Mouse (Mus musculus) midbrain, embryonic 15.5 days (tissue): Measurements from ENCODE around the gene Cln3. TPM values are rescaled to one million over a fixed set of nuclear protein-coding genes. Genes with fewer than 3 reads are reported as not detected.
A peak's percentile ranks its signal among the peaks of the same experiment; 100 is the strongest.

ENCODE experiments used
- ATAC-seq: fragments of 200-750 bp; cut with Nextera tagmentation; replicated peaks from 2 replicates; pipeline ENCODE4 v1.8.0; 2017; ENCODE audit warnings: moderate TSS enrichment
- H3K27ac ChIP-seq: fragments of 300-500 bp; sonication (generic); 2 replicates; pipeline ENCODE4 v1.5.1; 2015; ENCODE audit warnings: mild to moderate bottlenecking, inconsistent platforms
- H3K27me3 ChIP-seq: fragments of 300-500 bp; sonication (generic); replicated peaks from 2 replicates; pipeline ENCODE4 v1.6.1; 2015; ENCODE audit warnings: inconsistent platforms
- H3K36me3 ChIP-seq: fragments of 300-500 bp; sonication (generic); replicated peaks from 2 replicates; pipeline ENCODE4 v1.6.1; 2015; ENCODE audit warnings: inconsistent platforms
- H3K4me1 ChIP-seq: fragments of 300-500 bp; sonication (generic); 2 replicates; pipeline ENCODE4 v1.6.1; 2015; ENCODE audit warnings: inconsistent platforms
- H3K4me2 ChIP-seq: fragments of 300-500 bp; sonication (generic); 2 replicates; pipeline ENCODE4 v1.6.1; 2015; ENCODE audit warnings: inconsistent platforms, mild to moderate bottlenecking, moderate library complexity
- H3K4me3 ChIP-seq: fragments of 300-500 bp; sonication (generic); 2 replicates; pipeline ENCODE4 v1.5.1; 2015; ENCODE audit warnings: mild to moderate bottlenecking, inconsistent platforms
- H3K9ac ChIP-seq: fragments of 300-500 bp; sonication (generic); 2 replicates; pipeline ENCODE4 v1.6.1; 2015; ENCODE audit warnings: mild to moderate bottlenecking, inconsistent platforms
- H3K9me3 ChIP-seq: fragments of 300-500 bp; sonication (generic); 2 replicates; pipeline ENCODE4 v1.6.1; 2016; ENCODE audit warnings: inconsistent platforms
- WGBS: fragments of 180-500 bp; shearing (Covaris S2); methylation state at CpG from one replicate; pipeline ENCODE4 v1.1.7; 2015; ENCODE audit warnings: mixed read lengths; 5-methylcytosine and 5-hydroxymethylcytosine counted together
- polyA plus RNA-seq: library from polyadenylated mRNA; unstranded; fragments of >200 nt; fragmentation: Nextera tagmentation; extraction: Ambion mirVana; gene quantifications from 2 replicates; pipeline ENCODE4 v1.2.1, GENCODE M21; 2015

Gene Cln3
- polyA plus RNA-seq, 1 experiment from 2014 or later, result 35.6 TPM

GRCm38 (mm10) chr7:126616707-126617106 lies 31.1 kb upstream of the Cln3 start:
- H3K27ac ChIP-seq, result no peak overlapping the region
- no peak overlapping the region for H3K4me3 ChIP-seq
- no peaks in the 10 kb centered on the region for H3K27me3 ChIP-seq
- no peaks in the 10 kb centered on the region for H3K36me3 ChIP-seq
- WGBS, result 71% methylated on average over 3 of the region's 3 CpGs
- H3K9me3 ChIP-seq, result no peaks in the 10 kb centered on the region
- no peak overlapping the region for H3K9ac ChIP-seq
- no peak for ATAC-seq
- H3K4me2 ChIP-seq, result no peak overlapping the region
- no peaks in the 10 kb centered on the region for H3K4me1 ChIP-seq

GRCm38 (mm10) chr7:126612736-126613135 lies 27.1 kb upstream of the Cln3 start:
- Histone ChIP-seq H3K27ac (no peak overlapping the region), H3K9ac (no peak overlapping the region), H3K4me2 (no peak overlapping the region), H3K36me3 (no peaks in the 10 kb centered on the region), H3K27me3 (no peaks in the 10 kb centered on the region), H3K4me3 (no peak overlapping the region), H3K4me1 (no peaks in the 10 kb centered on the region), H3K9me3 (no peaks in the 10 kb centered on the region)
- no peak for ATAC-seq
- WGBS, result 80% methylated on average over 3 of the region's 3 CpGs

- no peaks in the 10 kb centered on the region for H3K36me3 ChIP-seq
- H3K4me3 ChIP-seq, result no peak overlapping the region
- no peak overlapping the region for H3K27ac ChIP-seq
- no peaks in the 10 kb centered on the region for H3K9me3 ChIP-seq
- H3K9ac ChIP-seq, result no peak overlapping the region
- H3K4me2 ChIP-seq, result no peak overlapping the region
- WGBS, result 75% methylated on average over 5 of the region's 5 CpGs
- H3K27me3 ChIP-seq, result no peaks in the 10 kb centered on the region
- no peak for ATAC-seq
- no peaks in the 10 kb centered on the region for H3K4me1 ChIP-seq
Measured at GRCm38 (mm10) chr7:126607796-126608195, 22.2 kb upstream of the Cln3 start.

GRCm38 (mm10) chr7:126607064-126607463 lies 21.4 kb upstream of the Cln3 start:
- H3K4me3 ChIP-seq, result no peak overlapping the region
- H3K4me1 ChIP-seq, result no peaks in the 10 kb centered on the region
- H3K9ac ChIP-seq, result no peak overlapping the region
- no peak overlapping the region for H3K27ac ChIP-seq
- WGBS, result 80% methylated on average over 3 of the region's 3 CpGs
- no peaks in the 10 kb centered on the region for H3K36me3 ChIP-seq
- H3K4me2 ChIP-seq, result no peak overlapping the region
- no peaks in the 10 kb centered on the region for H3K9me3 ChIP-seq
- ATAC-seq, result no peak
- H3K27me3 ChIP-seq, result no peaks in the 10 kb centered on the region

GRCm38 (mm10) chr7:126606611-126607010 lies 21.0 kb upstream of the Cln3 start:
- no peaks in the 10 kb centered on the region for H3K9me3 ChIP-seq
- H3K27ac ChIP-seq, result no peak overlapping the region
- H3K27me3 ChIP-seq, result no peaks in the 10 kb centered on the region
- no peaks in the 10 kb centered on the region for H3K4me1 ChIP-seq
- no peak overlapping the region for H3K4me3 ChIP-seq
- WGBS, result 90% methylated on average over 5 of the region's 5 CpGs
- H3K9ac ChIP-seq, result no peak overlapping the region
- H3K4me2 ChIP-seq, result no peak overlapping the region
- H3K36me3 ChIP-seq, result no peaks in the 10 kb centered on the region
- ATAC-seq, result no peak

- Histone ChIP-seq H3K27ac (no peak overlapping the region), H3K9ac (no peak overlapping the region), H3K36me3 (no peaks in the 10 kb centered on the region), H3K4me1 (no peaks in the 10 kb centered on the region), H3K27me3 (no peaks in the 10 kb centered on the region), H3K4me2 (no peak overlapping the region), H3K4me3 (no peak overlapping the region), H3K9me3 (no peaks in the 10 kb centered on the region)
- WGBS, result 90% methylated on average over 3 of the region's 3 CpGs
- ATAC-seq, result no peak
Measured at GRCm38 (mm10) chr7:126602650-126603049, 17.0 kb upstream of the Cln3 start.

- Histone ChIP-seq H3K9ac (no peak overlapping the region), H3K9me3 (no peaks in the 10 kb centered on the region), H3K4me2 (no peak overlapping the region), H3K27me3 (no peaks in the 10 kb centered on the region), H3K4me1 (no peaks in the 10 kb centered on the region), H3K36me3 (no peaks in the 10 kb centered on the region), H3K27ac (no peak overlapping the region), H3K4me3 (no peak overlapping the region)
- no peak for ATAC-seq
- WGBS, result 42% methylated on average over 5 of the region's 5 CpGs
Measured at GRCm38 (mm10) chr7:126601896-126602295, 16.3 kb upstream of the Cln3 start.

- H3K36me3 ChIP-seq, result no peaks in the 10 kb centered on the region
- H3K4me1 ChIP-seq, result no peaks in the 10 kb centered on the region
- no peak overlapping the region for H3K4me2 ChIP-seq
- H3K4me3 ChIP-seq, result no peak overlapping the region
- H3K27me3 ChIP-seq, result no peaks in the 10 kb centered on the region; the same call in 1 of the 2 replicates
- H3K9me3 ChIP-seq, result no peaks in the 10 kb centered on the region
- 87% methylated on average over 6 of the region's 6 CpGs for WGBS
- H3K27ac ChIP-seq, result no peak overlapping the region
- ATAC-seq, result no peak
- H3K9ac ChIP-seq, result no peak overlapping the region
Measured at GRCm38 (mm10) chr7:126598919-126599318, 13.3 kb upstream of the Cln3 start.

GRCm38 (mm10) chr7:126596414-126596813 lies 10.8 kb upstream of the Cln3 start:
- 62% methylated on average over 6 of the region's 6 CpGs for WGBS
- no peaks in the 10 kb centered on the region for H3K9me3 ChIP-seq
- H3K4me1 ChIP-seq, result no peaks in the 10 kb centered on the region
- ATAC-seq, result no peak
- H3K9ac ChIP-seq, result no peak overlapping the region
- no peak overlapping the region for H3K27ac ChIP-seq
- no peak overlapping the region for H3K4me2 ChIP-seq
- no peaks in the 10 kb centered on the region for H3K36me3 ChIP-seq
- H3K4me3 ChIP-seq, result no peak overlapping the region
- H3K27me3 ChIP-seq, result no peaks in the 10 kb centered on the region; the same call in 1 of the 2 replicates

- Histone ChIP-seq H3K27me3 (no peaks in the 10 kb centered on the region; the same call in 1 of the 2 replicates), H3K4me3 (no peak overlapping the region), H3K4me2 (no peak overlapping the region), H3K4me1 (no peaks in the 10 kb centered on the region), H3K27ac (no peak overlapping the region), H3K9ac (no peak overlapping the region), H3K36me3 (no peaks in the 10 kb centered on the region), H3K9me3 (no peaks in the 10 kb centered on the region)
- ATAC-seq, result no peak
- 79% methylated on average over 5 of the region's 5 CpGs for WGBS
Measured at GRCm38 (mm10) chr7:126595890-126596289, 10.3 kb upstream of the Cln3 start.

GRCm38 (mm10) chr7:126594862-126595561 lies 9.4 kb upstream of the Cln3 start, which contains the start of gene Il27:
TSS of gene Il27 (minus strand) at chr7:126594941.
- Histone ChIP-seq H3K36me3 (no peaks in the 10 kb centered on the region), H3K4me3 (no peak within 1 kb of the TSS), H3K27ac (no peak within 1 kb of the TSS), H3K9me3 (no peaks in the 10 kb centered on the region), H3K4me1 (no peaks in the 10 kb centered on the region), H3K27me3 (no peaks in the 10 kb centered on the region; the same call in 1 of the 2 replicates), H3K4me2 (no peak within 1 kb of the TSS), H3K9ac (no peak within 1 kb of the TSS)
- WGBS, result 86% methylated on average over 11 of the region's 11 CpGs
- no peak for ATAC-seq

- H3K4me2 ChIP-seq, result peak overlapping the region; percentile 12; the same call in 1 of the 2 replicates
- no peak for ATAC-seq
- H3K4me1 ChIP-seq, result peaks cover 5% of the 10 kb centered on the region; the same call in 1 of the 2 replicates
- no peak overlapping the region for H3K27ac ChIP-seq
- H3K4me3 ChIP-seq, result no peak overlapping the region
- no peaks in the 10 kb centered on the region for H3K9me3 ChIP-seq
- H3K36me3 ChIP-seq, result no peaks in the 10 kb centered on the region
- H3K9ac ChIP-seq, result no peak overlapping the region
- WGBS, result 8% methylated on average over 16 of the region's 16 CpGs
- H3K27me3 ChIP-seq, result peaks cover 13% of the 10 kb centered on the region; the same call in 1 of the 2 replicates
Measured at GRCm38 (mm10) chr7:126587779-126588178, 2.2 kb upstream of the Cln3 start.

GRCm38 (mm10) chr7:126586839-126587238 lies 1.2 kb upstream of the Cln3 start:
- Histone ChIP-seq H3K27ac (no peak overlapping the region), H3K4me3 (no peak overlapping the region), H3K27me3 (peaks cover 13% of the 10 kb centered on the region; the same call in 1 of the 2 replicates), H3K4me1 (peaks cover 8% of the 10 kb centered on the region), H3K4me2 (no peak overlapping the region), H3K9ac (no peak overlapping the region), H3K36me3 (no peaks in the 10 kb centered on the region), H3K9me3 (no peaks in the 10 kb centered on the region)
- ATAC-seq, result no peak
- 73% methylated on average over 8 of the region's 8 CpGs for WGBS
